Mouse (Mus musculus): Measurements from ENCODE around the gene Aunip.

DNA sequence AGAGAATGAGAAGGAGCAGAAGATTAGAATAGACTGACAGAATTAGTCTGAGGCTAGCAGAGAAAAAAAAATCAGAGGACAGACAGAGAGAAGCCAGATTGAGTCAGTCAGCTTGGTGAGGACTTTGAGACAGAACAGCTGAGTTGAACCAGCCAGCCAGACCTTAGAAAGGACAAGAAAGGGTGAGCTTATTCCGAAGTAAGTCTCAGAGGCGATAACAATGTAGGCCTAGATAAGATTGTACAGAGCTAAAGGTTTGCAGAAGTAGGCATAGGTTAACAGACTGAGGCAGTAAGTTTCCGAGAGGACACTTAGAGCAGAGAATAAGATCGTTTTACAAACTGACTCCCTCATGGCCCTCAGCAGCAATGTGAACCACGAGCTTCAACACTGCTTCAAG is 49.5 kb upstream of the Aunip start:
- TF ChIP-seq MYOD1 (IDR thresholded peaks at IDR 0.05; ENCODE audit: control insufficient read depth in 1 of 3, insufficient read length in 2 of 3, low read depth in 2 of 3) (no peak), USF1 (IDR thresholded peaks at IDR 0.05; ENCODE audit: low read depth) (no peak), REST (IDR thresholded peaks at IDR 0.05; ENCODE audit: insufficient read depth, insufficient read length) (no peak), POLR2AphosphoS2 (IDR thresholded peaks at IDR 0.05; ENCODE audit: insufficient read length, low read depth) (no peak), CEBPB (IDR thresholded peaks at IDR 0.05; ENCODE audit: insufficient read depth, poor library complexity, severe bottlenecking) (no peak), POLR2A (IDR thresholded peaks at IDR 0.05; ENCODE audit: insufficient read length, low read depth) (no peak), E2F4 (IDR thresholded peaks at IDR 0.05; ENCODE audit: insufficient read depth) (no peak), MAX (IDR thresholded peaks at IDR 0.05; ENCODE audit: low read depth) (no peak), TCF12 (IDR thresholded peaks at IDR 0.05; ENCODE audit: insufficient read depth, poor library complexity, severe bottlenecking) (no peak), SRF (IDR thresholded peaks at IDR 0.05; ENCODE audit: control insufficient read depth, insufficient read length, low read depth) (no peak), MYOG (IDR thresholded peaks at IDR 0.05; ENCODE audit: control insufficient read depth in 1 of 3, insufficient read depth in 1 of 3, insufficient read length in 2 of 3, low read depth in 2 of 3) (no peak), TCF3 (IDR thresholded peaks at IDR 0.05; ENCODE audit: insufficient read length, low read depth) (no peak)

All from myocyte (in vitro differentiated cells).